Mouse (Mus musculus) common myeloid progenitor, adult 5-6 weeks (primary cell): ENCODE measurements around the gene Arid1b. TPM values are rescaled to one million over a fixed set of nuclear protein-coding genes. Genes with fewer than 3 reads are reported as not detected.
"Not testable (repeated sequence)": the region's sequence is repeated elsewhere in the genome, so short reads cannot be mapped to it uniquely, and the experiment has no call there.

Experiments used
- ATAC-seq: replicated peaks from 2 replicates; pipeline ENCODE4 v1.8.0; 2016; ENCODE audit warnings: low read depth, mild to moderate bottlenecking, moderate TSS enrichment, inconsistent platforms; ENCODE audit not compliant: poor library complexity, severe bottlenecking
- total RNA-seq: library from RNA; stranded (forward); fragments of 200-1000, 187-1606 nt; gene quantifications from 2 replicates; pipeline ENCODE4 v1.2.3, GENCODE M21; 2017

Gene Arid1b
- total RNA-seq, 1 experiment from 2014 or later, result 48.6 TPM

GRCm38 (mm10) chr17:5106263-5107195 lies 112.4 kb downstream of the Arid1b start:
- ATAC-seq, result no peak

DNA sequence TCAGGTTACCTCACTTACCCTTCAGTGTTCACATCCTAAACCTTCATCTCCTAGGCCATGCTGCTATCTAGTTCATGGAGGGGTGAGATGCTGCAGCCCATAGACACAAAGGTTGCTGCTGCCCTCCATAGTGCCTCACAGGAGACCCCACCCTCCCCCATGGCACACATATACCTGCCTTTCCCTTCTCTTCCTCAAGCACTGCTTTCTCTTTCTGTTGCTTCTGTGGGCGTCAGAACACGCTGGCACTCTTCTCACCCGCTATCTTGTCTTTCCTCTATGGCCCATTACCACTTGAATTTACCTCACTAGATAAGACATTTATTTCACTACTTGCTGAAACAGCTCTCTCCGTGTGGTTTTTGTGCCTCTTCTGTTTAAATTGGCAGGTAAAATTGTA lies 113.4 kb downstream of the Arid1b start:
- ATAC-seq, result no peak

- ATAC-seq, result no peak
Measured at GRCm38 (mm10) chr17:5108022-5108421, 113.9 kb downstream of the Arid1b start.

GRCm38 (mm10) chr17:5108546-5109142 lies 114.5 kb downstream of the Arid1b start:
- peak; percentile 74 for ATAC-seq

DNA sequence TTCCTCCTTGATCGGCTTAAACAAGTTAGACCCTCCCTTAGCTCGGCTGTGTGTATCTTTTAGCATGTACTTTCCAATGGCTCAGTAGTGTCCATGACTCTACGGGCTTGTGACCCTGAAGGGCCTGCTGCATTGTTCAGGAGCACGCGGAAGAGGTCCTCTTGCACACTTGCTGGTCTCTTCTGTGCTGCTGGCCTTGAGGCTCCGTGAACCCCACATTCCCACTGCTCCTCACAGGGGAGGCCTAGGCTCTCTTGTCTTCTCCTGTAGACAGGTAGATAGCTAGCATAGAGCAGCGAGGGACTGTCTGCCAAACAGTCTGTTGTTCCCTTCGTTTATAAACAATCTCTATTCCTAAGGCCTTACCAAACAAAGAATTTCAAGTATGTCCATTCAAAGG lies 115.2 kb downstream of the Arid1b start:
- ATAC-seq, result no peak

- no peak for ATAC-seq
Measured at GRCm38 (mm10) chr17:5110159-5110558, 116.0 kb downstream of the Arid1b start.

DNA sequence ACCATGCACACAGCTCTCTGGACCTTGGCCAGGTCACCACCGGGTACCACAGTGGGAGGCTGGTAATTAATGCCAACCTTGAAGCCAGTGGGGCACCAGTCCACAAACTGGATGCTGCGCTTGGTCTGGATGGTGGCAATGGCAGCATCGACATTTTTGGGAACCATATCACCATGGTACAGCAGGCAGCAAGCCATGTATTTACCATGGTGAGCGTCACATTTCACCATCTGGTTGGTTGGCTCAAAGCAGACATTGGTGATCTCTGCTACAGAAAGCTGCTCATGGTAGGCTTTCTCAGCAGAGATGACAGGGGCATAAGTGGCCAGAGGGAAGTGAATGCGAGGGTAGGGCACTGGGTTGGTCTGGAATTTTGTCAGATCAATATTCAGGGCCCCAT lies 116.8 kb downstream of the Arid1b start:
- ATAC-seq, result not testable (repeated sequence)

DNA sequence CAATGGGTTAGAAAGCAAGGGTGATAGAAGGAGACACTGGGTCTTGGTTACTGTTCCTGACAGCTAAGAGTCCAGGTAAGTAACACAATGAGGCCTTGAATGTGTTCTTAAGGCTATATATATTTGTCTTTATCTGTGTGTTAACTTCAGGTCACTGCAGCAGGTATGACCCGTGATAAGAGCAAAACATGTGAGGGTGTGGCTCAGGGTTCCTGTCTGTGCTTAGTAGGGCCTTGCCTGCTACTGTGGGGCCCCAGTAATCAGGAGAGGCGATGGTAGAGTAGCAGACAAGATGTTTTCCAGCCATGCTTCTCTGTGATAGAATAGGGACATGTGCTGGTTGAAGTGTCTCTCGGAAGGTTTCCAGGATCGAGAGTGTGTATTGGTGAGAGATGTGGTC lies 118.0 kb downstream of the Arid1b start:
- no peak for ATAC-seq

GRCm38 (mm10) chr17:5115952-5116351 lies 121.8 kb downstream of the Arid1b start:
- no peak for ATAC-seq

- no peak for ATAC-seq
Measured at GRCm38 (mm10) chr17:5116990-5117389, 122.9 kb downstream of the Arid1b start.

DNA sequence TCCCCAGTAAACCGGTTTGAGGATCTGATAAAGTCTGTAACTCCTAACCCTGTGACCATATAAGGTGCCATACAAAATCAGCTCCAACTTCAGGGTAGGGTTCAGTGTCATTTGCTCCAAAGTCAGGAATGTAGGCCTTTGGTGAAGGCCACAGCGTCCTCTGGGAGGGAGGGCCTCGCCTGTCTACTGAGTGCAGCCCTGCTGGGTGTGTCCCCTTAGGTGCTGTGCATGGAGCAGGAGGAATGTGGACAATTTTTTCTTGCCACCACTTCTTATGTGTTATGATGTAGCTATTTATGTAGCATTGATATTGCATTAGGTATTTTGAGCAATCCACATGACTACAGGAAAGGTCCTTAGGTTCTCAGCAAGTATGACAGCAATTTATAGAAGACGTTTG lies 124.0 kb downstream of the Arid1b start:
- ATAC-seq, result no peak

DNA sequence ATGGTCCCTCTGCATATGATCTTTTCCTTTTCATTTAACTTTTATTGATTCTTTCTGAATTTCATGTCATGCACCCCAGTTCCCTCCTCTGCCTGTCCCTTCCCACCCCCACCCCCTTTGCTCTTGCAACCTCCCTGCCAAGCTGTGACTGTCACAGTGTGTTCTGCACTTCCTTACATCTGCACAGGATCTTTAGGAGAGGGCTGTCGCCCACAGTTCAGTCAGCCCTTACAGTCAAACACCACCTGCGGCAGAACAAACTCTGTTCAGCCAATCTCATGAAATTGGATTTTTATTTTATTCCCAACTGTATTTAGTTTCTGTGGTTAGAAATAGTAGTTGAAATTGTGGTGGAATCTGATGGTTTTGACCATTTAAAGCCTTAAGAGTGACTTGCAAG lies 130.5 kb downstream of the Arid1b start:
- ATAC-seq, result no peak

DNA sequence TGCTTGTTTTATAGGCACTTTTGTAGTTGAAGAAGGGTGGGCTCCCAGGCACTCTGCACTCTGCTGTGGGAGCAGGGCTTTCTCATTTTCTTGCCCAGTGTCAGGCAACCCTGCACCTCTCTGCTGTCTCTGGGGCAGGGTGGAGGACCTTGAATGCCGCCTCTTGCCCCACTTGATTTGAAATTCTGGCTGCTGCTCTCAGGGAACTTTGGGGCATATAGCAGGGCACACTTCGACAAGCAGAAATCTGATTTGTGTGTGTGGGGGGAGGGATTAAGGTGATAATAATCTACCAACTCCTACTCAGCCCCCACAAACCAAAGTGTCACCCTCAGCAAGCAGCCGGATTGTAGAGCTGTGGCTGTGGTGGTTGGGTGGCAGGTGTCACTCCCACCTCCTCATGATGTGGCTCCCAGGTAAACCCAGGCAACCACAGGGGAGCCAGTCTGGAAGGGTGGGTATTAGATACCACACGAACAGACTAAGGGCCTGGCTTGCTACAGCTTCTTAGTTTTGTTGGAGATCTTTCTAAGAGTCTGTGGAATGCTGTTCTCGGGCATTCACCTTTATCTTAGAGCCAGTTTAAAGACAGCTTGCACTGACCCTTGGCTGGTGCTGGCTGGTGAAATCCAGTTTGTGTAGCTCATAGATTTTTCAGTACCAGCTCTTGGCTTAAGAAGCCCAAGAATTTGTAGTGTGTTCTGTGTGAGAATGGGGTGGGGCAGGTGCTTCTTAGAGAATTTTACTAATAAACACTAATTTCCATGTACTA lies 131.1 kb downstream of the Arid1b start:
- no peak for ATAC-seq

- ATAC-seq, result no peak
Measured at GRCm38 (mm10) chr17:5125856-5126806, 132.0 kb downstream of the Arid1b start.

DNA sequence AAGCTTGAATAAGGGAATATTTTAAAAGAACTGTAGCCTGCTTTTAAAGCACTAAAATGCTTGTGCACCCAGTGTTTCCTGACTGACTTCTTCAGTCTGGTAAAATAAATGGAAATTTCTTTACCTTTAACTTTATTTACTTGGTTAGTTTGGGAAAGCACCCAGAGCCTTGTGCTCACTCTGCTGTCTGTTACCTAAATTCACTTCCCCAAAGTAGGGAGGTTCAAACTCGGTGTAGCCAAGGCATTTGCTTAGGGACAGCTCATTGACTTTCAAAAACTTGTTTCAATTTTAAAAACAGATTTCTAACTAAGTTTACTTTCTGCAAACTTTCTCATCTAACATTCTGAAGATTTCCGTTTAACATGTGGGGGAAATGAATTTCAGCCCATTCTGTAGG lies 135.5 kb downstream of the Arid1b start:
- no peak for ATAC-seq

GRCm38 (mm10) chr17:5130116-5130515 lies 136.0 kb downstream of the Arid1b start:
- no peak for ATAC-seq

DNA sequence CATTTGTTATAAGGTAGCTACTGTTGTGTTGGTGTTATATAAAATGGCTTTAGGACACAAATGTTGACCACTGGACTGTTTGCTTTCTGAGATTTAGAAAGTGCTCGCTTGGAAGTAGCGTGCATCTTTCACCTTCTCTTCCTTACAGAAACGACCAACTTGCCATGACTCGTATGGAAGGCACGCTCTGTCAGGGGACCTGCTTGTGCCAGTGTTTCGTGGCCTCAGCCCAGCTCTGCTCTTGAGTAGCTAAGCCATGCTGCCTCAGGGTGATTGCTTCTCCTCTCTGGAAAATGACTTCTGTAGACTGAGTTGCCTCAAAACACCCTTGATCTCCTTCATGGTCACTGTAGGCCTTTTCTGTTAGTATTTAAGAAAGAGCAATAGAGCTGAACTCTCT lies 137.6 kb downstream of the Arid1b start:
- no peak for ATAC-seq

GRCm38 (mm10) chr17:5132296-5132986 lies 138.3 kb downstream of the Arid1b start:
- no peak for ATAC-seq

DNA sequence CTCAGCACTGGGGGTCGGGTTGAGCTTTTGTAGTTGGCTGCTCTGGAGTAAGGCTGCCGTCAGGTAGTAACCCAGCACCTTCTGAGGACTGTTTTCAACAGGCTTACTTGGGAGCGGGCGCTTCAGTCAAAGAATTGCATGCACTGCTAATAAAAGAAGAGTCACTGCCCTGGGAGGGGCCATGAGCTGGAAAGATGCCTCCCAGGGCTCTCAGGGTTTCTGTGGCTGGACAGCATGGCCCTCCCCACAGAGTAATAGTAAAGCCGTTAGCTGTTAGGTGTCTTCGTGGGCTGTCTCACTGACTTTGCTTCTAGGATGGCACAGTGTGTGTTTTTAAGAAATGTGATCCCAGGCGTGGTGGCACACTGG lies 138.8 kb downstream of the Arid1b start:
- ATAC-seq, result no peak
